ENCODE assay signal across 9 mouse cellular contexts in genomic region chr1:34536767-34537485, GRCm38 (mm10). TPM values are rescaled to one million over a fixed set of nuclear protein-coding genes. Genes with fewer than 3 reads are reported as not detected.
DNase-seq lines count a peak whose midpoint lies in the region; ATAC-seq and TF ChIP-seq lines count a peak whose summit lies in the region.
"Had no signal": no experiment of that assay in that cellular context is flagged by ENCODE, and none has a peak within 500 bp of the region (broad histone marks: within the 10 kb centered on the region; RNA-seq: fewer than 3 reads in every experiment).

No protein-coding gene starts in this region.

- no peak for TF ChIP-seq POLR2A in lung, adult 2 months (IDR thresholded peaks at IDR 0.05; ENCODE audit: borderline replicate concordance, extremely low read depth, low read depth, low read length)

- H3K27ac ChIP-seq in ES-E14 (ENCODE audit: insufficient read depth, low read depth, low read length, poor library complexity, severe bottlenecking) = no peak overlapping the region
- no peak overlapping the region for H3K27ac ChIP-seq in hindbrain, embryonic 14.5 days
- no peak overlapping the region for H3K27ac ChIP-seq in stomach, embryonic 14.5 days (ENCODE audit: low read length)
- no peak overlapping the region for H3K27ac ChIP-seq in gastrocnemius, adult 2 months

- no peak for ATAC-seq in hindbrain, embryonic 14.5 days (ENCODE audit: low FRiP score)
- ATAC-seq in stomach, embryonic 14.5 days (ENCODE audit: insufficient number of reproducible peaks, insufficient read depth, low FRiP score, low read depth) = peak; percentile 81

- DNase-seq in ES-E14 (ENCODE audit: low read depth, low spot score) = peak; percentile 63
- peak; percentile 3 for DNase-seq in brain, embryonic 18.5 days (ENCODE audit: low read depth, low spot score)
- no peak for DNase-seq in hindbrain, embryonic 14.5 days (ENCODE audit: low spot score)
- DNase-seq in lung, adult 2 months = peak; percentile 33
- no peak for DNase-seq in adrenal gland, adult 2 months
- DNase-seq in gastrocnemius, adult 2 months = no peak

- peaks cover 0 to 12% of the 10 kb centered on the region in 2 experiments; a peak in 1 of 4 replicates for H3K4me1 ChIP-seq in ES-E14 (ENCODE audit: control insufficient read depth in 2 of 2, insufficient read depth in 2 of 2, low read length in 2 of 2, poor library complexity in 1 of 2)
- peaks cover 12% of the 10 kb centered on the region; the same call in 1 of the 2 replicates for H3K4me1 ChIP-seq in hindbrain, embryonic 14.5 days (replicated peaks; ENCODE audit: control insufficient read depth, insufficient read depth, low read length)
- H3K4me1 ChIP-seq in lung, adult 2 months (ENCODE audit: control insufficient read depth, insufficient read depth, low read length) = no peaks in the 10 kb centered on the region
- no peaks in the 10 kb centered on the region for H3K4me1 ChIP-seq in stomach, embryonic 14.5 days (ENCODE audit: control insufficient read depth, insufficient read depth, low read length)

- peak overlapping the region; percentile 41 to 47 for H3K4me3 ChIP-seq in ES-E14 (ENCODE audit: insufficient read depth in 1 of 2, low read depth in 1 of 2, low read length in 2 of 2, poor library complexity in 1 of 2, severe bottlenecking in 1 of 2)
- H3K4me3 ChIP-seq in hindbrain, embryonic 14.5 days (replicated peaks; ENCODE audit: low read length) = peak overlapping the region; percentile 17
- no peak overlapping the region for H3K4me3 ChIP-seq in lung, adult 2 months (replicated peaks; ENCODE audit: extremely low read depth, low read depth, low read length)
- peak overlapping the region; percentile 12 for H3K4me3 ChIP-seq in stomach, embryonic 14.5 days (ENCODE audit: low read depth, low read length)
- no peak overlapping the region for H3K4me3 ChIP-seq in gastrocnemius, adult 2 months

- intact Hi-C loops in gastrocnemius, adult 2 months (cut with DNase I) = no loop called here

- in situ Hi-C loops in ES-E14 (cut with MboI; ENCODE audit: low sequenced_read_pairs in 2 of 2, unreplicated experiment in 2 of 2) = no loop called here

- peak overlapping the region; percentile 47 for H3K4me2 ChIP-seq in hindbrain, embryonic 14.5 days (replicated peaks)
- H3K4me2 ChIP-seq in stomach, embryonic 14.5 days (replicated peaks; ENCODE audit: low read depth, low read length) = peak overlapping the region; percentile 29

- no peaks in the 10 kb centered on the region for H3K36me3 ChIP-seq in ES-E14 (ENCODE audit: control insufficient read depth, insufficient read depth, low read length, poor library complexity, severe bottlenecking)
- no peaks in the 10 kb centered on the region for H3K36me3 ChIP-seq in hindbrain, embryonic 14.5 days (replicated peaks; ENCODE audit: control insufficient read depth, insufficient read depth)
- no peaks in the 10 kb centered on the region for H3K36me3 ChIP-seq in stomach, embryonic 14.5 days (ENCODE audit: control insufficient read depth, insufficient read depth, low read length)

- peaks cover 32% of the 10 kb centered on the region for H3K27me3 ChIP-seq in hindbrain, embryonic 14.5 days (ENCODE audit: control insufficient read depth, insufficient read depth, low read length)
- peaks cover 11% of the 10 kb centered on the region; the same call in 1 of the 2 replicates for H3K27me3 ChIP-seq in stomach, embryonic 14.5 days (ENCODE audit: control insufficient read depth, insufficient read depth, low read length)

- no peaks in the 10 kb centered on the region for H3K9me3 ChIP-seq in ES-E14 (ENCODE audit: control insufficient read depth, insufficient read depth, low read depth, low read length)
- no peaks in the 10 kb centered on the region for H3K9me3 ChIP-seq in hindbrain, embryonic 14.5 days (ENCODE audit: control insufficient read depth, low read length)
- no peaks in the 10 kb centered on the region for H3K9me3 ChIP-seq in stomach, embryonic 14.5 days (ENCODE audit: control insufficient read depth, low read depth, low read length)

- 5% methylated on average over 16 of the region's 16 CpGs for WGBS in hindbrain, embryonic 14.5 days
- 5% methylated on average over 16 of the region's 16 CpGs for WGBS in lung, adult 2 months
- WGBS in stomach, embryonic 14.5 days = 2% methylated on average over 16 of the region's 16 CpGs

- no peak for TF ChIP-seq CTCF in lung, adult 2 months (IDR thresholded peaks at IDR 0.05; ENCODE audit: insufficient read depth, low read length)
- no peak for TF ChIP-seq CTCF in gastrocnemius, adult 2 months (IDR thresholded peaks at IDR 0.05)

- 0 out of 2 replicates have a peak overlapping the region, but pooled peaks have one; percentile 5 for H3K9ac ChIP-seq in ES-E14 (ENCODE audit: insufficient read depth, low read depth, low read length, poor library complexity, severe bottlenecking)
- H3K9ac ChIP-seq in hindbrain, embryonic 14.5 days = no peak overlapping the region
- H3K9ac ChIP-seq in stomach, embryonic 14.5 days (replicated peaks; ENCODE audit: low read depth, low read length) = no peak overlapping the region

TF ChIP-seq in ES-E14, 5 proteins besides CTCF, POLR2A, EP300 and RAD21:
- TF ChIP-seq ZNF384 (IDR thresholded peaks at IDR 0.05; ENCODE audit: low read depth, low read length) (no peak), CHD2 (IDR thresholded peaks at IDR 0.05; ENCODE audit: low read depth, low read length) (no peak)

RNA-seq across cellular contexts. Expression of gene Cfc1, which starts 1.5 kb away (rescaled TPM):
- total RNA-seq in ES-E14 (2012; rRNA removed) = 0.58 and 0.69 TPM in 2 replicates
- polyA plus RNA-seq in hindbrain, embryonic 14.5 days (2014; fragmentation: Nextera tagmentation; extraction: Ambion mirVana) = 0.19 and 0.20 TPM in 2 replicates
- not detected in 2 replicates for polyA plus RNA-seq in lung, adult 2 months (2012; rRNA removed)
- polyA plus RNA-seq in stomach, embryonic 14.5 days (2014; fragmentation: Nextera tagmentation; extraction: Ambion mirVana) = 1.3 and 2.3 TPM in 2 replicates
- total RNA-seq in adrenal gland, adult 2 months (2021) = not detected
- not detected in 2 replicates for polyA plus RNA-seq in adrenal gland, adult 2 months (2012; rRNA removed)
- not detected for total RNA-seq in gastrocnemius, adult 2 months (2021)
- total RNA-seq: heart, postnatal 10 days had no signal
- polyA plus RNA-seq: testis, adult 2 months had no signal

RNA-seq across cellular contexts. Expression of gene Prss40, which starts 23.8 kb away (rescaled TPM):
- not detected in 2 replicates for total RNA-seq in ES-E14 (2012; rRNA removed)
- polyA plus RNA-seq in hindbrain, embryonic 14.5 days (2014; fragmentation: Nextera tagmentation; extraction: Ambion mirVana) = not detected in 2 replicates
- polyA plus RNA-seq in lung, adult 2 months (2012; rRNA removed) = not detected in 2 replicates
- polyA plus RNA-seq in stomach, embryonic 14.5 days (2014; fragmentation: Nextera tagmentation; extraction: Ambion mirVana) = not detected in 2 replicates
- not detected for total RNA-seq in adrenal gland, adult 2 months (2021)
- not detected in 2 replicates for polyA plus RNA-seq in adrenal gland, adult 2 months (2012; rRNA removed)
- not detected for total RNA-seq in gastrocnemius, adult 2 months (2021)
- total RNA-seq: heart, postnatal 10 days had no signal

RNA-seq across cellular contexts. Expression of gene Prss39, which starts 38.7 kb away (rescaled TPM):
- total RNA-seq in ES-E14 (2012; rRNA removed) = not detected in 2 replicates
- not detected in 2 replicates for polyA plus RNA-seq in hindbrain, embryonic 14.5 days (2014; fragmentation: Nextera tagmentation; extraction: Ambion mirVana)
- 0.14 TPM in 1 of 2 replicates, not detected in the other for polyA plus RNA-seq in lung, adult 2 months (2012; rRNA removed)
- polyA plus RNA-seq in stomach, embryonic 14.5 days (2014; fragmentation: Nextera tagmentation; extraction: Ambion mirVana) = not detected in 2 replicates
- total RNA-seq in adrenal gland, adult 2 months (2021) = not detected
- polyA plus RNA-seq in adrenal gland, adult 2 months (2012; rRNA removed) = not detected in 2 replicates
- not detected for total RNA-seq in gastrocnemius, adult 2 months (2021)
- total RNA-seq: heart, postnatal 10 days had no signal

RNA-seq across cellular contexts. Expression of gene Amer3, which starts 42.5 kb away (rescaled TPM):
- not detected in 2 replicates for total RNA-seq in ES-E14 (2012; rRNA removed)
- polyA plus RNA-seq in hindbrain, embryonic 14.5 days (2014; fragmentation: Nextera tagmentation; extraction: Ambion mirVana) = 29.7 and 32.1 TPM in 2 replicates
- polyA plus RNA-seq in lung, adult 2 months (2012; rRNA removed) = not detected in 2 replicates
- 0.60 and 1.2 TPM in 2 replicates for polyA plus RNA-seq in stomach, embryonic 14.5 days (2014; fragmentation: Nextera tagmentation; extraction: Ambion mirVana)
- total RNA-seq in adrenal gland, adult 2 months (2021) = under 1 TPM; 0.63 to 0.97 TPM
- 0.16 and 0.57 TPM in 2 replicates for polyA plus RNA-seq in adrenal gland, adult 2 months (2012; rRNA removed)
- not detected for total RNA-seq in gastrocnemius, adult 2 months (2021)
- total RNA-seq: heart, postnatal 10 days had no signal

Comparison
In these comparisons a context has a peak if more than half of its experiments do, and no peak if none do; other contexts are left out.
1. DNase-seq: peak in ES-E14 (single experiment), brain, embryonic 18.5 days (single experiment) and lung, adult 2 months (single experiment); none in hindbrain, embryonic 14.5 days (single experiment), adrenal gland, adult 2 months (single experiment) and gastrocnemius, adult 2 months (single experiment).
2. H3K4me3 ChIP-seq: peak in ES-E14 (2 of 2), hindbrain, embryonic 14.5 days (single experiment) and stomach, embryonic 14.5 days (single experiment); none in lung, adult 2 months (single experiment) and gastrocnemius, adult 2 months (single experiment).